Mouse (Mus musculus) liver, postnatal 0 days (tissue): ENCODE results near the gene Rbm20. TPM values are rescaled to one million over a fixed set of nuclear protein-coding genes. Genes with fewer than 3 reads are reported as not detected.
A peak's percentile ranks its signal among the peaks of the same experiment; 100 is the strongest.
"Not testable (repeated sequence)": the region's sequence is repeated elsewhere in the genome, so short reads cannot be mapped to it uniquely, and the experiment has no call there.

ENCODE experiments used
- ATAC-seq: fragments of 200-750 bp; cut with Nextera tagmentation; 2 replicates; pipeline ENCODE4 v1.8.0; 2017; ENCODE audit warnings: mild to moderate bottlenecking, moderate library complexity
- DNase-seq: peaks from one replicate; pipeline ENCODE4 v3.0.0-alpha.2; 2016
- H3K27ac ChIP-seq: fragments of 300-500 bp; sonication (generic); 2 replicates; pipeline ENCODE4 v1.5.1; 2014; ENCODE audit warnings: antibody characterized with exemption, moderate library complexity, mild to moderate bottlenecking, low read depth
- H3K27me3 ChIP-seq: fragments of 300-500 bp; sonication (generic); 2 replicates; pipeline ENCODE4 v1.6.1; 2014; ENCODE audit warnings: low read length, control low read depth, mixed read lengths; ENCODE audit not compliant: insufficient read depth
- H3K36me3 ChIP-seq: fragments of 300-500 bp; sonication (generic); replicated peaks from 2 replicates; pipeline ENCODE4 v1.6.1; 2014; ENCODE audit warnings: mild to moderate bottlenecking, control low read depth, low read length, moderate library complexity, mixed read lengths; ENCODE audit not compliant: insufficient read depth
- H3K4me1 ChIP-seq: fragments of 300-500 bp; sonication (generic); 2 replicates; pipeline ENCODE4 v1.6.1; 2014; ENCODE audit warnings: antibody characterized with exemption, mild to moderate bottlenecking, control low read depth; ENCODE audit not compliant: insufficient read depth
- H3K4me2 ChIP-seq: fragments of 300-500 bp; sonication (generic); 2 replicates; pipeline ENCODE4 v1.6.1; 2014; ENCODE audit warnings: low read depth, mild to moderate bottlenecking, low read length, moderate library complexity, mixed read lengths
- H3K4me3 ChIP-seq: fragments of 300-500 bp; sonication (generic); 2 replicates; pipeline ENCODE4 v1.5.1; 2014; ENCODE audit warnings: low read depth, low read length
- H3K9ac ChIP-seq: fragments of 300-500 bp; sonication (generic); replicated peaks from 2 replicates; pipeline ENCODE4 v1.6.1; 2014; ENCODE audit warnings: mild to moderate bottlenecking, moderate library complexity
- H3K9me3 ChIP-seq: fragments of 300-500 bp; sonication (generic); 2 replicates; pipeline ENCODE4 v1.6.1; 2016; ENCODE audit warnings: mild to moderate bottlenecking, control low read depth, low read length, mixed read lengths
- CTCF ChIP-seq: sonication (generic); IDR thresholded peaks from 2 replicates; pipeline ENCODE4 v1.5.1; 2016; ENCODE audit warnings: antibody characterized with exemption, low read depth
- EP300 ChIP-seq: IDR thresholded peaks from 2 replicates; pipeline ENCODE4 v1.6.1; 2016; ENCODE audit warnings: antibody characterized with exemption, low read depth, mild to moderate bottlenecking
- WGBS: fragments of 180-500 bp; shearing (Covaris S2); extraction: QIAGEN DNeasy Blood & Tissue Kit; methylation state at CpG from one replicate; pipeline ENCODE4 v1.1.7; 2014; ENCODE audit not compliant: insufficient replicate concordance; 5-methylcytosine and 5-hydroxymethylcytosine counted together
- polyA plus RNA-seq: library from polyadenylated mRNA; unstranded; fragments of >200 nt; fragmentation: Nextera tagmentation; extraction: Ambion mirVana; gene quantifications from 2 replicates; pipeline ENCODE4 v1.2.1, GENCODE M21; 2015

The Rbm20 gene
- polyA plus RNA-seq, 1 experiment from 2014 or later = 0.16 TPM

DNA sequence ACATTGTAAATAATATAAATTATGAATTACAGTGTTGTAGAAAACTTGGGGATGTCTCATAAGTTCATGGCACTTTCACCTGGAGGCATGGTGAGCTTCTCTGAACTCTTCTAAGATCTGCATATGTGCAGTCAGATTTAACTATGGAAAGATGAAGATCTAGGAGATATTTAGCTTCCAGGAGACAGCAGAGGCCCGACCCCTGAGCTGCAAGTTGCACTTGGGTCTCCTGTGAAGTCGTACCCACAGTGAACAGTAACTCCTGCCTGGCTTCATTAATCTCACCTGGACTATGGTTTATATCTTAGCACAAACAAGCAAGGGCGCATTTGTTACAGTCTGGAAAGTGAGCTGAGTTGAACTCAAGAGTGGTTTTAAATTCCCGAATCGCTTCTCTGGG, 124.3 kb downstream of the Rbm20 start:
- H3K27ac ChIP-seq = 0 out of 2 replicates have a peak overlapping the region, but pooled peaks have one; percentile 34
- no peak overlapping the region for H3K9ac ChIP-seq
- H3K9me3 ChIP-seq = no peaks in the 10 kb centered on the region
- ATAC-seq = no peak
- H3K4me1 ChIP-seq = peaks cover 18% of the 10 kb centered on the region
- no peaks in the 10 kb centered on the region for H3K27me3 ChIP-seq
- 76% methylated on average over 5 of the region's 5 CpGs for WGBS
- H3K4me3 ChIP-seq = no peak overlapping the region
- no peak overlapping the region; the same call in 1 of the 2 replicates for H3K4me2 ChIP-seq
- TF ChIP-seq EP300 = no peak
- TF ChIP-seq CTCF = no peak
- no peaks in the 10 kb centered on the region for H3K36me3 ChIP-seq
- no peak for DNase-seq

- Histone ChIP-seq H3K4me1 (peaks cover 18% of the 10 kb centered on the region), H3K9me3 (no peaks in the 10 kb centered on the region), H3K36me3 (no peaks in the 10 kb centered on the region), H3K27ac (0 out of 2 replicates have a peak overlapping the region, but pooled peaks have one; percentile 34), H3K27me3 (no peaks in the 10 kb centered on the region), H3K4me2 (no peak overlapping the region; the same call in 1 of the 2 replicates), H3K4me3 (no peak overlapping the region), H3K9ac (no peak overlapping the region)
- TF ChIP-seq CTCF (no peak), EP300 (peak; percentile 93)
- DNase-seq = no peak
- WGBS = 46% methylated on average over 11 of the region's 11 CpGs
- ATAC-seq = peak; percentile 66
Measured at GRCm38 (mm10) chr19:53801789-53802683, 124.9 kb downstream of the Rbm20 start.

DNA sequence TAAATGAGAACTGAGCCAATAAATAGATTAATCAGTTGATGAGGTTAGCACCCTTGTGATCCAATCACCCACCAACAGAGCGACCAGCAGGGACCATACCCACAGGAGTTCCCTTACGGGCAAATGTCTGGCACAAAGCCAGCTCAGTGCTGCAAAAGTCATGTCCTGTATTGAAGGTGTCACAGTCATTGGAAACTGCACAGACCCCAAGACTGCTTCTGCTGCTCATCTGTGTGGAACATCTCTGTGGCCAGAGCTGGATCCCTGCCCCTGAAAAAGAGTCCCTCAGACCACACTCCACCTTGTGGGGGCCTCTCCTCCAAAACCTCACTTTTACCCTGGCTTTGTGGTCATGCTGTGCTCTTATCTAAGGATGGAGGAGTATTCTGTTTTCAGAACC, 126.8 kb downstream of the Rbm20 start:
- no peak for ATAC-seq
- H3K9ac ChIP-seq = no peak overlapping the region
- H3K9me3 ChIP-seq = no peaks in the 10 kb centered on the region
- WGBS = 34% methylated on average over 2 of the region's 2 CpGs
- H3K4me3 ChIP-seq = no peak overlapping the region
- no peak for DNase-seq
- peaks cover 25% of the 10 kb centered on the region for H3K4me1 ChIP-seq
- H3K4me2 ChIP-seq = no peak overlapping the region
- H3K36me3 ChIP-seq = no peaks in the 10 kb centered on the region
- no peak for TF ChIP-seq CTCF
- TF ChIP-seq EP300 = no peak
- no peak overlapping the region for H3K27ac ChIP-seq
- H3K27me3 ChIP-seq = no peaks in the 10 kb centered on the region

DNA sequence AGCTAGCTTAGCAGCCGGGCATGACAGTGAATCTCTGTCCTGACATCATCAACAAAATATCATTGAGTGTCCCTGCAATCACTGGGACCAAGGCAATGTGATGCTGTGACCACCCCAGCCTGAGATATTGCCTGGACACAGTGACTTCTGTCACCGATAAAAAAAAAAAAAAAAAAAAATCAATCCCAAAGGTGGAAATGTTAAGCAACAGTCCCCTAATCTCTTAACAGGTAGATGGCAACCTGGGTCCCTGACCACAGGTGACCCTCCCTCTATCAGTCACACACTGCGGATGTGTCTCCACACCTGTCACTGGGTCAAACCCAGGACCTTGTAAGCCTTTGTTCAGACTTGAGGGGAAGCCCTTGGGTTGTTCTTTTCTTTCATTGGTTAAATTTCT, 128.0 kb downstream of the Rbm20 start:
- H3K9me3 ChIP-seq = no peaks in the 10 kb centered on the region
- WGBS = 61% methylated on average over 3 of the region's 3 CpGs
- no peak overlapping the region for H3K4me3 ChIP-seq
- no peak overlapping the region for H3K4me2 ChIP-seq
- ATAC-seq (no peak), DNase-seq (no peak)
- no peak overlapping the region for H3K9ac ChIP-seq
- no peaks in the 10 kb centered on the region for H3K27me3 ChIP-seq
- no peaks in the 10 kb centered on the region for H3K36me3 ChIP-seq
- no peak overlapping the region for H3K27ac ChIP-seq
- H3K4me1 ChIP-seq = peaks cover 29% of the 10 kb centered on the region
- TF ChIP-seq CTCF = no peak
- TF ChIP-seq EP300 = no peak

GRCm38 (mm10) chr19:53806126-53806525, 129.0 kb downstream of the Rbm20 start:
- TF ChIP-seq EP300 = no peak
- TF ChIP-seq CTCF = no peak
- Histone ChIP-seq H3K27ac (no peak overlapping the region), H3K27me3 (no peaks in the 10 kb centered on the region), H3K9me3 (no peaks in the 10 kb centered on the region), H3K4me3 (no peak overlapping the region), H3K4me1 (peaks cover 25% of the 10 kb centered on the region), H3K36me3 (no peaks in the 10 kb centered on the region), H3K4me2 (no peak overlapping the region), H3K9ac (no peak overlapping the region)
- ATAC-seq = no peak
- DNase-seq = no peak
- 67% methylated on average over 7 of the region's 7 CpGs for WGBS

- H3K9me3 ChIP-seq, ATAC-seq, H3K27ac ChIP-seq, DNase-seq, H3K36me3 ChIP-seq, H3K4me2 ChIP-seq, H3K4me3 ChIP-seq, H3K9ac ChIP-seq, H3K27me3 ChIP-seq: not testable (repeated sequence)
- WGBS = 72% methylated on average over 6 of the region's 6 CpGs
- peaks cover 25% of the 10 kb centered on the region for H3K4me1 ChIP-seq
Measured at GRCm38 (mm10) chr19:53806526-53807275, 129.6 kb downstream of the Rbm20 start.
